Mouse (Mus musculus) fibroblast of lung, adult 2 months (primary cell): ENCODE measurements around the gene Chrnd.

Experiments
- DNase-seq: peaks from one replicate; pipeline ENCODE4 v3.0.0-alpha.2; 2011; ENCODE audit warnings: low read depth

Gene Chrnd

DNA sequence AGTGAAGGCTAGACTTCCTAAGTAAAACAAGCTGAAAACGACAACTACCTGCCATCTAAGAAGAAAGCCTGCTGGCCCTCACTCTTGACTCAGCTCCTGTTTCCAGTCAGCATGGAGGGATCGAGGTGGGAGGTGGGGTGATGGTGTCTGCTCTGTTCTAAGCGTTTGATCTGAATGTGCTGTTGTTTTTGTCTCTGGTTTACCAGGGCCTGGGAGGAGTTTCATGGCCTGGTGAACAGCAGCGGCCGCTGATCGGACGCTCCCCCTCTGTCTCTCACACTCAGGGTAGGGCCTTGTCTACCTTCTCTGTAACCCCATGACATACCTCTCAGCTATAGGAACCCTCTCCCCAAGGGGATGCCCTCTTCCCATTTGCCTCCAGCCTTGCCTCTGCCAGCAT, 41.8 kb downstream of the Chrnd start:
- no peak for DNase-seq

DNA sequence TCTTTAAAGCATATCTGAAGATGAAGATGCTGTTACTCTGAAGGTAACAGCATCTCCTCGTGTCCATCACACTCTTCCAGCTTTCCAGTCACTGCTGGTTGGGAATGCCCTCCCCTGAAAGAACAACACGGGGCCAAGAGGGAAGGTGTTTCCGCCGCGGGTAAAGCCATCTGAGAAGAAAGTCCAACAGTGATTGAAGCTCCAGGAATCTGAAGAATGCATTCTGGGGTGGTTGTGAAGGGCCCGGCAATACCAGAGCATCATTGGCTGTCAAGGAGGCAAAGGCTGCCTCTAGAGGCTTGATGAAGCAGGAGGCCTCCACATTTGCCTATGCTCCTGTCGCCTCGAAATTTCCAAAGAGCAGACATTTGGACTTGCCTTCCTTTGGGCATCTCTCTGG, 48.6 kb downstream of the Chrnd start:
- no peak for DNase-seq

DNA sequence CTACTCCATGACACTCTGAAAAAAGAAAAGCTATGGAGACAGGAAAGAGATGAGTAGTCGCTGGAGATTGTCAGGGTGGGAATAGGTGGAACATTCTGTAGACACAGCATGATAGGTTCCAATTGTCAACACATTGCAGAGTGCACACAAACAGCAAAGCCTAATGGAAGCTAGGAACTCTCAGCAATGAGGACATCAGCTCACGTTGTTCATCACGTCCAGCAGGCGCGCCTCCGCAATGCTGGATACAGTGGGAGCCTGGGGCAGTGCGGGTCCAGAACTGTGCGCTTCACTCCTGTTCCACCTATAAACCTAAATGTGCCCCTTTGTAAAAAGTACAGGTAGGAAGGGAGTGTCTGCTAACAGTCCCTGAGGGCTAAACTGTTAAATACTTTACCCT, 52.6 kb downstream of the Chrnd start:
- no peak for DNase-seq

DNA sequence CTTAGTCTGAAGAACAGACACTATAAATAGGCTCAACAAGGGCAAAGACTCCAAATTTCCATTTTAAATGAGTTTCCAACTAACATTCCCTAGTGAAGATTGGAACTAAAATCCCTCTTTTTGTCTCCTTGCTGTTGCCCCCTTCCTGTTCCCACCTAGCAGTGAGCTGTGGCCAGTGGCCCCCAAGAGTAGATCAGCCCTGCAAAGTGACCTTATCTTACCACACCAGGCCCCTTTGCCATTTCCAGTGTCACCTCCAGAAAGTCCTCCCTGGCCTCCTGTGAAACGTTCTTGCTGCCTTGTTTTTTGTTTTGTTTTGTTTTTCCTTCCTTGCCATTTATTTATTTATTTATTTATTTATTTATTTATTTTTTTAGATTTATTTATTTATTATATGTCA, 55.0 kb downstream of the Chrnd start:
- no peak for DNase-seq

DNA sequence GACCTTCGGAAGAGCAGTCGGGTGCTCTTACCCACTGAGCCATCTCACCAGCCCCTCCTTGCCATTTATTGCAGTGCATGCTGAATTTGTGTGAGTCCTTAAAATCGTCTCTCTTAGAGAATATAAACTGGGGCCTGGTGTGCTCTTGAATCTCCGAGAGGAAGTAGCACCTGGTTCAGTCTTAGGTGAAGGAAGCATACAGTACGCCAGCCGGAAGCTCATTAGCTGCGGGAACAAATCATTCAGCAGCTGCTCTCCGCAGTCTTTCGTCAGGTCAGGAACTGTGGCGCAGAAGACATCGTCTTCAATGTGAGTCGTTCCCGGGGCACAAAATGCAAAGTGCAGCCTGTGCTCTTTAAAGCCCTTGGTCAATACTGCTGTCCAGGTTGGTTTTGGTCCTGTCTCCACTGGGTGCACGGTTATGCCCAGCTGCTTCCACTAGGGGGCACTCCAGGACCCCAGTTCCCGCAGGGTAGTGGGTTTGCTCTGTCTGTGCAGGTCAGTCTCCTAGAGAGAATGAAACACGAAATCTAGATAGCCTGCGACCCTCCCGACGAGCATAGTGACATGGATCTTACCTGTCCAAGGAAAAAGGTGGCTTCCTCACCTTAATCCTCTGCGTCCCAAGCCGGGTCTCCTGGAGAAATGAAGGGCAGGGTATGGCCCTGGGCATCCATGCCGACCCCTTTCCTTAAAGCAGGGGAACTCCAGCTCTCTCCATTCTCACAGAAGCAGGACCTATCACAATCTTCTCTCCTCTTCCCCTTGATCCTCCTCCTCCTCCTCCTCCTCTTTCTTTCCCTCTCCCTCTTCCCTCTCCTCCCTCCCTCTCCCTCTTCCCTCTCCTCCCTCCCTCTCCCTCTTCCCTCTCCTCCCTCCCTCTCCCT, 55.8 kb downstream of the Chrnd start:
- DNase-seq, result peak; percentile 20
